ENCODE assay signal across 18 mouse cellular contexts in the genomic region with DNA sequence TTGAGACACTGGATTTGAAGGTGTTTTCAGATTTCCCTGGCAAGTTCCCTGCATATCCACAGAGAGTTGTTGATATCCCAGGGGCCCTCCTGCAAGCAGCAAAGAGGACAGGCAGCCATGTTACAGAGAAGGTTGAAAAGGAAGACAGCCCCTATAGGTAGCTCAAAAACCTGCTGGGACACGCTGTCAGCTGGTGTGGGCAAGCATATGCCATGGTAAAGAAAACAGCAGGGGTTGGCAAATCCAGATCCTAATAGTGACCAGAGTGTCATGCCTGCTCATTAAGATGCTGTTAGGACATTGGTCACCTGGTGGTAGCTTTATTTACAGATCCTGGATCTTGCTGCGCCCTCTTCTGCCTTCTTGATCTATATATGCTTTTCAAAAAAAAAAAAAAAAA.
DNase-seq lines count a peak whose midpoint lies in the region; ATAC-seq lines count a peak whose summit lies in the region.
"Had no signal": no experiment of that assay in that cellular context is flagged by ENCODE, and none has a peak within 500 bp of the region (broad histone marks: within the 10 kb centered on the region; RNA-seq: fewer than 3 reads in every experiment).

No protein-coding gene starts in this region.

- no peaks in the 10 kb centered on the region for H3K4me1 ChIP-seq in heart, embryonic 12.5 days (replicated peaks)
- no peaks in the 10 kb centered on the region for H3K4me1 ChIP-seq in midbrain, embryonic 15.5 days
- H3K4me1 ChIP-seq in forebrain, embryonic 10.5 days, result no peaks in the 10 kb centered on the region
- H3K4me1 ChIP-seq: embryonic facial prominence, embryonic 12.5 days; forebrain, embryonic 12.5 days; hindbrain, embryonic 12.5 days had no signal

- H3K27me3 ChIP-seq in heart, embryonic 12.5 days (replicated peaks), result no peaks in the 10 kb centered on the region
- no peaks in the 10 kb centered on the region for H3K27me3 ChIP-seq in midbrain, embryonic 15.5 days (replicated peaks)
- no peaks in the 10 kb centered on the region for H3K27me3 ChIP-seq in forebrain, embryonic 10.5 days (ENCODE audit: poor library complexity, severe bottlenecking)
- H3K27me3 ChIP-seq: embryonic facial prominence, embryonic 12.5 days; forebrain, embryonic 12.5 days; hindbrain, embryonic 12.5 days had no signal

- no peak overlapping the region for H3K27ac ChIP-seq in heart, embryonic 12.5 days (ENCODE audit: poor library complexity, severe bottlenecking)
- H3K27ac ChIP-seq in midbrain, embryonic 15.5 days, result no peak overlapping the region
- no peak overlapping the region for H3K27ac ChIP-seq in forebrain, embryonic 10.5 days
- H3K27ac ChIP-seq: embryonic facial prominence, embryonic 12.5 days; forebrain, embryonic 12.5 days; hindbrain, embryonic 12.5 days had no signal

- no peak overlapping the region for H3K9ac ChIP-seq in heart, embryonic 12.5 days
- no peak overlapping the region for H3K9ac ChIP-seq in midbrain, embryonic 15.5 days
- H3K9ac ChIP-seq: embryonic facial prominence, embryonic 12.5 days; forebrain, embryonic 12.5 days; hindbrain, embryonic 12.5 days had no signal

- H3K4me2 ChIP-seq in heart, embryonic 12.5 days, result no peak overlapping the region
- H3K4me2 ChIP-seq in midbrain, embryonic 15.5 days, result no peak overlapping the region
- H3K4me2 ChIP-seq: embryonic facial prominence, embryonic 12.5 days; forebrain, embryonic 12.5 days; hindbrain, embryonic 12.5 days had no signal

- peak; percentile 77 for DNase-seq in heart, adult 11 months
- peak; percentile 60 for DNase-seq in cerebellum, adult 8-10 months
- peak; percentile 67 to 70 for DNase-seq in cerebellum, postnatal 25 days
- no peak for DNase-seq in left cerebral cortex, adult 8-10 months (ENCODE audit: low spot score in 2 of 2)
- DNase-seq in forebrain, embryonic 10.5 days (ENCODE audit: extremely low spot score, low spot score), result no peak
- DNase-seq: adrenal gland, postnatal 10 days; gastrocnemius, postnatal 14 days; heart, postnatal 10 days; heart, postnatal 4 days had no signal

- no peak overlapping the region for H3K4me3 ChIP-seq in heart, embryonic 12.5 days
- H3K4me3 ChIP-seq in midbrain, embryonic 15.5 days, result no peak overlapping the region
- H3K4me3 ChIP-seq in forebrain, embryonic 10.5 days, result no peak overlapping the region
- H3K4me3 ChIP-seq: embryonic facial prominence, embryonic 12.5 days; forebrain, embryonic 12.5 days; hindbrain, embryonic 12.5 days had no signal

- 0 out of 2 replicates have a peak, but pooled peaks cover 2% of the 10 kb centered on the region for H3K9me3 ChIP-seq in heart, embryonic 12.5 days (replicated peaks)
- no peaks in the 10 kb centered on the region for H3K9me3 ChIP-seq in midbrain, embryonic 15.5 days
- no peaks in the 10 kb centered on the region for H3K9me3 ChIP-seq in forebrain, embryonic 10.5 days
- H3K9me3 ChIP-seq: embryonic facial prominence, embryonic 12.5 days; forebrain, embryonic 12.5 days; hindbrain, embryonic 12.5 days had no signal

- ATAC-seq in heart, embryonic 12.5 days (ENCODE audit: insufficient number of reproducible peaks, low FRiP score), result no peak
- no peak for ATAC-seq in midbrain, embryonic 15.5 days (replicated peaks)
- ATAC-seq: forebrain, embryonic 16.5 days; hindbrain, embryonic 16.5 days; inflammation-experienced regulatory T-cells, adult 6 months; intestine, postnatal 0 days had no signal

- no peaks in the 10 kb centered on the region for H3K36me3 ChIP-seq in heart, embryonic 12.5 days
- H3K36me3 ChIP-seq in midbrain, embryonic 15.5 days (replicated peaks), result no peaks in the 10 kb centered on the region
- H3K36me3 ChIP-seq in forebrain, embryonic 10.5 days (replicated peaks), result no peaks in the 10 kb centered on the region
- H3K36me3 ChIP-seq: embryonic facial prominence, embryonic 12.5 days; forebrain, embryonic 12.5 days; hindbrain, embryonic 12.5 days had no signal

- WGBS in heart, embryonic 12.5 days, result 76% methylated on average over 2 of the region's 2 CpGs
- WGBS in midbrain, embryonic 15.5 days, result 93% methylated on average over 2 of the region's 2 CpGs
- 90% methylated on average over 2 of the region's 2 CpGs for WGBS in forebrain, embryonic 10.5 days

Comparison
In these comparisons a context has a peak if more than half of its experiments do, and no peak if none do; other contexts are left out.
1. DNase-seq: peak in heart, adult 11 months (single experiment), cerebellum, adult 8-10 months (single experiment) and cerebellum, postnatal 25 days (2 of 2); none in left cerebral cortex, adult 8-10 months (0 of 2) and forebrain, embryonic 10.5 days (single experiment).